Mouse (Mus musculus): ENCODE results near the gene Egf. TPM values are rescaled to one million over a fixed set of nuclear protein-coding genes. Genes with fewer than 3 reads are reported as not detected.

Egf gene
- polyA plus RNA-seq, 1 experiment from 2014 or later = 2.7 TPM

DNA sequence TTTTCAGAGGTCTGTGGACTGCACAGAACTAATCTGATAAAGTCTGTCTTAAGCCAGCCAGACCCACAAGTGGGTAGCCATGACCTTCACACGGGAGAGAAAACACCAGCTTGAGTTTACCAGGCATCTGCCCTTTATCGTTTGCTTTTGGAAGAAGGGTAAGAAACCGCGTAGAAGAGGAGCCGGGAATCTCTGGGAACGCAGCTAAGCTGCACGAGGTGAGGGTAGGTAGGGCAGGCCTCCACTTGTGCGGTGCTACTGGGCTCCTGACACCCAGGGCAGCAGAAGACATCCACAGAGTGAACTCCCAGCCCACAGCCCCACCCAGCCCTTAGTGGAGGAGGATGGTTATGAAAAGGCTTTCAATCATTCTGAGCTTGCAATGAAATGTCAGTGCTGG lies 59.2 kb downstream of the Egf start:
- no peak for ATAC-seq (replicated peaks; ENCODE audit: extremely low read depth, insufficient read depth, low FRiP score)
- no peak overlapping the region for H3K4me2 ChIP-seq (ENCODE audit: low read depth, low read length)
- no peaks in the 10 kb centered on the region for H3K27me3 ChIP-seq (ENCODE audit: control insufficient read depth, insufficient read depth, low read length)
- no peaks in the 10 kb centered on the region for H3K4me1 ChIP-seq (ENCODE audit: control insufficient read depth, insufficient read depth, low read length)
- no peak overlapping the region for H3K27ac ChIP-seq (ENCODE audit: low read length)
- WGBS = 72% methylated on average over 8 of the region's 8 CpGs
- H3K4me3 ChIP-seq (ENCODE audit: low read length) = no peak overlapping the region
- no peak overlapping the region for H3K9ac ChIP-seq (ENCODE audit: low read length)
- no peaks in the 10 kb centered on the region for H3K36me3 ChIP-seq (ENCODE audit: control insufficient read depth, insufficient read depth)
- H3K9me3 ChIP-seq (replicated peaks; ENCODE audit: control insufficient read depth, low read length) = no peaks in the 10 kb centered on the region

DNA sequence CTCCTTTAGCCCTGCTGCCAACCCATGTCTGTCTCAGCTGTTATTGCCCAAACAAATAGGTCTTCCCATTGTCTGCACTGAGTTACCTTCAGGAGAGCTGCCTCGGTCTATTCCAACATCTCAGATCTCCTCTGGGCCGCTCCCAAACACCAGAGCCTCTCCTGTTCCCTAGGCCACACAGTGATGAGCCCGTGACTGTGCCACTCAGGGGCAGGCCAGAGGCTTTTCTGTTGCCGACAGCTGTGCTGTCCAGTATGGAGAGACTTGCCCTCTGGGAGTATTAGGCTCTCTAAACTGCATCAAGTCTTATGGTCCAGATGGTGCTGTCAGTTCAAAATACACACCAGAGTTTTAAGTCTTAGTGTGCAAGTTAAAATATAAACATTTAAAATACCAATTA lies 61.5 kb downstream of the Egf start:
- no peaks in the 10 kb centered on the region for H3K4me1 ChIP-seq (ENCODE audit: control insufficient read depth, insufficient read depth, low read length)
- no peak overlapping the region for H3K4me3 ChIP-seq (ENCODE audit: low read length)
- no peak for ATAC-seq (replicated peaks; ENCODE audit: extremely low read depth, insufficient read depth, low FRiP score)
- no peak overlapping the region for H3K9ac ChIP-seq (ENCODE audit: low read length)
- no peaks in the 10 kb centered on the region for H3K27me3 ChIP-seq (ENCODE audit: control insufficient read depth, insufficient read depth, low read length)
- WGBS = 81% methylated on average over 4 of the region's 4 CpGs
- H3K9me3 ChIP-seq (replicated peaks; ENCODE audit: control insufficient read depth, low read length) = no peaks in the 10 kb centered on the region
- H3K36me3 ChIP-seq (ENCODE audit: control insufficient read depth, insufficient read depth) = no peaks in the 10 kb centered on the region
- no peak overlapping the region for H3K4me2 ChIP-seq (ENCODE audit: low read depth, low read length)
- H3K27ac ChIP-seq (ENCODE audit: low read length) = no peak overlapping the region

DNA sequence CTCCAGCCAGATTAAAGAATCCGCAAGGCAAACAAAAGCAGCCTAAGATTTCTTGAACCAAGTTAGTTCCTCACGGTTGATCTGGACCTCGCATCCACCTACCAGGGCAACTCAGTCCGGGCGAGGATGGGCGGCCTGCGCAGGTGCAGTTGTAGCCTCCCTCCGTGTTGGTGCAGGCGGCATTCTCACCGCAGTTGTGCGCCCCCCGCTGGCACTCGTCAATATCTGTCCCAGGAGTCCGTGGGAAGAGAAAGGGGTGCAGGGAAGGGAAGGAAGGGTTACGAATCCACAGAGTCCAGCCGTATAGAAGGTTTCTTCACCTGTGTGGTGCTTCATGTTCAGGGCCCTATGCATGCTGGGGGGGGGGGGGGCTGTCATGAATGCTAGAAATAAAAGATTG lies 62.3 kb downstream of the Egf start:
- 63% methylated on average over 16 of the region's 16 CpGs for WGBS
- no peak for ATAC-seq (replicated peaks; ENCODE audit: extremely low read depth, insufficient read depth, low FRiP score)

DNA sequence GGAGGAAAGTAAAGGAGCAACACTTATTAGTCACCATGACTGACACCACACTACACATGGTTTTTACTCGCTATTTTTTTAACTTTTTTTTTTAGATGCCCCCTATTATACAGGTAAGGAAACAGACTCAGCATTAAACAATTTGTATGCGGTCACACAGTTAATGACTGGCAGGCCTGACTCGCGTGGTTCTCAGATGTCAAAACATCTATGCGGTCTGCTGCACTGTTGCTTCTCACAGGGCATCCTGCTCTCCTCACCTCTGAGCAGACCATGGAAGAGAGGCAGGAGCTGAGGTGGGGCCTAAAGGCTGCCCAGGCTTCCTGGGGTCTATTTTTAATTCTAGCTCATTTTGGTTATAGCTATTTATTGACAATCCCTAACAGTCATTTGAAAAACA lies 67.7 kb downstream of the Egf start:
- Histone ChIP-seq H3K4me1 (ENCODE audit: control insufficient read depth, insufficient read depth, low read length) (no peaks in the 10 kb centered on the region), H3K27me3 (ENCODE audit: control insufficient read depth, insufficient read depth, low read length) (no peaks in the 10 kb centered on the region), H3K9me3 (replicated peaks; ENCODE audit: control insufficient read depth, low read length) (no peaks in the 10 kb centered on the region), H3K4me3 (ENCODE audit: low read length) (no peak overlapping the region), H3K4me2 (ENCODE audit: low read depth, low read length) (no peak overlapping the region), H3K36me3 (ENCODE audit: control insufficient read depth, insufficient read depth) (no peaks in the 10 kb centered on the region), H3K27ac (ENCODE audit: low read length) (no peak overlapping the region), H3K9ac (ENCODE audit: low read length) (no peak overlapping the region)
- ATAC-seq (replicated peaks; ENCODE audit: extremely low read depth, insufficient read depth, low FRiP score) = no peak
- 71% methylated on average over 5 of the region's 5 CpGs for WGBS

More for the DNA sequence above, 62.3 kb downstream of the Egf start:
- H3K4me3 ChIP-seq (ENCODE audit: low read length) = no peak overlapping the region
- H3K27ac ChIP-seq (ENCODE audit: low read length) = no peak overlapping the region
- no peak overlapping the region for H3K4me2 ChIP-seq (ENCODE audit: low read depth, low read length)
- H3K9me3 ChIP-seq (replicated peaks; ENCODE audit: control insufficient read depth, low read length) = no peaks in the 10 kb centered on the region
- no peak overlapping the region for H3K9ac ChIP-seq (ENCODE audit: low read length)
- H3K36me3 ChIP-seq (ENCODE audit: control insufficient read depth, insufficient read depth) = no peaks in the 10 kb centered on the region
- H3K4me1 ChIP-seq (ENCODE audit: control insufficient read depth, insufficient read depth, low read length) = no peaks in the 10 kb centered on the region
- no peaks in the 10 kb centered on the region for H3K27me3 ChIP-seq (ENCODE audit: control insufficient read depth, insufficient read depth, low read length)

DNA sequence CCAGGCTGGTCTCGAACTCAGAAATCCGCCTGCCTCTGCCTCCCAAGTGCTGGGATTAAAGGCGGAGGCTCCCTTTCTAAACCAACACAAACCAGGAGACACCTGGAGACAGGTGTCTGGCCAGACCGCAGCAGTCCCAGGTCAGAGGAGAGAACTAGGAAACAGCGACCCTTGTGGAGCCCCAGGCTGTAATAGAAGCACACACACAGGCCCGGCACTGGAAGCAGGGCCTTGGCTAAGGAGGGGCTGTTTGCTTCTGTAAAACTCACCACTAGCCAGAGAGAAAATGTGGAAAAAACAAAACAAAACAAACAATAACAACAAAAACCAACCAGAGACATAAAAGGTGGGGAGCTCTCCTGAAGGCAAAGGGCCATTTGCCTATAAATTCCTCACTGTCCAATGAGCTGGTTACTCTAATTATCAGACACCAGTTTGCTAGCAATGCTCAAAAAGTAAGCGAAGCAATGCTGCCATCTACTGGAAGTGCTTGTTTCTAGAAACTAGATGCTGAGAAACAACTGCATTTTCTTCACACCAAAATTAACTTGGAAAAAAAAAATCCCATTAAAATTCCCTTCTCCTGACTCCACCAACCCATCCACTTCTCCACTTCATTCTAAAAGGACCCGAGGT lies 68.3 kb downstream of the Egf start:
- Histone ChIP-seq H3K4me2 (ENCODE audit: low read depth, low read length) (no peak overlapping the region), H3K9me3 (replicated peaks; ENCODE audit: control insufficient read depth, low read length) (no peaks in the 10 kb centered on the region), H3K9ac (ENCODE audit: low read length) (no peak overlapping the region), H3K4me1 (ENCODE audit: control insufficient read depth, insufficient read depth, low read length) (no peaks in the 10 kb centered on the region), H3K36me3 (ENCODE audit: control insufficient read depth, insufficient read depth) (no peaks in the 10 kb centered on the region), H3K27me3 (ENCODE audit: control insufficient read depth, insufficient read depth, low read length) (no peaks in the 10 kb centered on the region), H3K27ac (ENCODE audit: low read length) (no peak overlapping the region), H3K4me3 (ENCODE audit: low read length) (no peak overlapping the region)
- 54% methylated on average over 8 of the region's 8 CpGs for WGBS
- no peak for ATAC-seq (replicated peaks; ENCODE audit: extremely low read depth, insufficient read depth, low FRiP score)

DNA sequence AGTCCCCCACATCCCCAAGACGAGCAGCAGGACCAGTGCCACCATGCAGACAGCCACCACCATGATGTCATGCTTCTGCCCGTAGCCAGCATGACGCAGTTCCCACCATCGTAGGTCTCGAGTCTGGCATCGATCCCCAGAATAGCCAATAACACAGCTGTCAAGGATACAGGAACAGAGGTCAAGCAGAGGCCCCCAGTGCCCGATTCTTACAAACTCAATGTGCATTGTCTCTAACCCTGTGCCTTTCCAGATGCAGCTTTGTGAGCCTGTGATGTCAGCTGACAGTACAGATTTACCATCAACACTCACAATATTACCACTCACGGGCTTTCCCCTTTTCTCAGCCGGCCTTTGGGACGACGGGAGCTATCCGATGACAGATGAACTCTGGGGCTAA lies 68.9 kb downstream of the Egf start:
- H3K36me3 ChIP-seq (ENCODE audit: control insufficient read depth, insufficient read depth) = no peaks in the 10 kb centered on the region
- H3K9ac ChIP-seq (ENCODE audit: low read length) = no peak overlapping the region
- H3K4me3 ChIP-seq (ENCODE audit: low read length) = no peak overlapping the region
- no peaks in the 10 kb centered on the region for H3K27me3 ChIP-seq (ENCODE audit: control insufficient read depth, insufficient read depth, low read length)
- H3K4me1 ChIP-seq (ENCODE audit: control insufficient read depth, insufficient read depth, low read length) = no peaks in the 10 kb centered on the region
- no peak overlapping the region for H3K27ac ChIP-seq (ENCODE audit: low read length)
- 0 out of 2 replicates have a peak, but pooled peaks cover 2% of the 10 kb centered on the region for H3K9me3 ChIP-seq (replicated peaks; ENCODE audit: control insufficient read depth, low read length)
- no peak for ATAC-seq (replicated peaks; ENCODE audit: extremely low read depth, insufficient read depth, low FRiP score)
- WGBS = 81% methylated on average over 12 of the region's 12 CpGs
- H3K4me2 ChIP-seq (ENCODE audit: low read depth, low read length) = no peak overlapping the region

- H3K9ac ChIP-seq (ENCODE audit: low read length) = no peak overlapping the region
- no peak overlapping the region for H3K4me2 ChIP-seq (ENCODE audit: low read depth, low read length)
- 74% methylated on average over 10 of the region's 10 CpGs for WGBS
- H3K27me3 ChIP-seq (ENCODE audit: control insufficient read depth, insufficient read depth, low read length) = no peaks in the 10 kb centered on the region
- ATAC-seq (replicated peaks; ENCODE audit: extremely low read depth, insufficient read depth, low FRiP score) = no peak
- no peak overlapping the region for H3K27ac ChIP-seq (ENCODE audit: low read length)
- no peaks in the 10 kb centered on the region for H3K36me3 ChIP-seq (ENCODE audit: control insufficient read depth, insufficient read depth)
- no peak overlapping the region for H3K4me3 ChIP-seq (ENCODE audit: low read length)
- 0 out of 2 replicates have a peak, but pooled peaks cover 2% of the 10 kb centered on the region for H3K9me3 ChIP-seq (replicated peaks; ENCODE audit: control insufficient read depth, low read length)
- no peaks in the 10 kb centered on the region for H3K4me1 ChIP-seq (ENCODE audit: control insufficient read depth, insufficient read depth, low read length)
These were observed 71.9 kb downstream of the Egf start for GRCm38 (mm10) chr3:129683060-129683679.

DNA sequence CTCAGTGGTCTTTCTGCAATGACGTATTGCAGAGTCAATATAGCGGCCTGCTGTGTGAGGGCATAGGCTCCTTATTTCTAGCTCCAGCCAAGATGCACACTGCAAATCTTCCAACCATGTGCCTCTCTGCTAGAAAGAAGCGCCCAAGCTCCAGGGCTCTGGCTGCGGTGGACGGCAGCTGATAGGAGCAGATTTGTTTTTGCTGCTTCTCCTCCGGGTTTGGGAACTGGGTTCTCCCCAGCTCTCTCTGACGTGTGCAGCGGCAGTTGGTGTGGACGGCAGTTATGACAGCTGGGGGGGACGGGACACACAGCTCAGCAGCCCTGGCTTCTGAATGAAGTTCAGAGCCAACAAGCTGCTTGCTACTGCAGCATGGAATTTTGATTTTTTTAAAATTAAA lies 72.7 kb downstream of the Egf start:
- no peak for ATAC-seq (replicated peaks; ENCODE audit: extremely low read depth, insufficient read depth, low FRiP score)
- H3K4me2 ChIP-seq (ENCODE audit: low read depth, low read length) = no peak overlapping the region
- H3K9ac ChIP-seq (ENCODE audit: low read length) = no peak overlapping the region
- no peaks in the 10 kb centered on the region for H3K27me3 ChIP-seq (ENCODE audit: control insufficient read depth, insufficient read depth, low read length)
- WGBS = 60% methylated on average over 10 of the region's 10 CpGs
- no peaks in the 10 kb centered on the region for H3K4me1 ChIP-seq (ENCODE audit: control insufficient read depth, insufficient read depth, low read length)
- no peak overlapping the region for H3K4me3 ChIP-seq (ENCODE audit: low read length)
- H3K36me3 ChIP-seq (ENCODE audit: control insufficient read depth, insufficient read depth) = no peaks in the 10 kb centered on the region
- 0 out of 2 replicates have a peak, but pooled peaks cover 2% of the 10 kb centered on the region for H3K9me3 ChIP-seq (replicated peaks; ENCODE audit: control insufficient read depth, low read length)
- no peak overlapping the region for H3K27ac ChIP-seq (ENCODE audit: low read length)

DNA sequence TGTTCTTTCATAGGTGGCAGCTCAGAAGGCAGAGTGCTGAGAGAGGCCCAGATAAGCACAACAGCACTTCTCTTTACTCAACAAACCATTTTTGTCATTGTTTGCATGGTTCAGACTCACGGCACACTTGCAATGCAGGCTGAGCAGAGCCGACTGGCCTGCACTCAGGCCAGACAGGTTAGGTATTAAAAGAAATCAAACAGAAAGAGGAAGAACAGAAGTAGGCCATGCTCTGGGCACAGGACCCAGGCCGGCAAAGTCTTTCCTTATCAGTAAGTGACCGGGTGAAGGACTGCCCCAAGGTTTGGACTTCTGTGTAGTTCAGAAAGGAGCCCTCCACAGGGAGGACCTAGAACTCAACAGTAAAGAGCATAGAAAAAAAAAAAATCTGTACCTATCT lies 73.3 kb downstream of the Egf start:
- H3K27me3 ChIP-seq (ENCODE audit: control insufficient read depth, insufficient read depth, low read length) = no peaks in the 10 kb centered on the region
- ATAC-seq (replicated peaks; ENCODE audit: extremely low read depth, insufficient read depth, low FRiP score) = no peak
- H3K27ac ChIP-seq (ENCODE audit: low read length) = no peak overlapping the region
- no peak overlapping the region for H3K4me2 ChIP-seq (ENCODE audit: low read depth, low read length)
- no peaks in the 10 kb centered on the region for H3K36me3 ChIP-seq (ENCODE audit: control insufficient read depth, insufficient read depth)
- 0 out of 2 replicates have a peak, but pooled peaks cover 2% of the 10 kb centered on the region for H3K9me3 ChIP-seq (replicated peaks; ENCODE audit: control insufficient read depth, low read length)
- H3K9ac ChIP-seq (ENCODE audit: low read length) = no peak overlapping the region
- WGBS = 48% methylated on average over 4 of the region's 4 CpGs
- no peaks in the 10 kb centered on the region for H3K4me1 ChIP-seq (ENCODE audit: control insufficient read depth, insufficient read depth, low read length)
- H3K4me3 ChIP-seq (ENCODE audit: low read length) = no peak overlapping the region
